Mouse (Mus musculus) brain, embryonic 14.5 days (tissue): ENCODE data around the gene Nrap.

Experiments
- CTCF ChIP-seq: fragments of 200-500 bp; IDR thresholded peaks from 2 replicates; pipeline ENCODE4 v1.5.1; 2012; ENCODE audit warnings: inconsistent platforms, mild to moderate bottlenecking, moderate library complexity, borderline replicate concordance; ENCODE audit not compliant: insufficient read depth, insufficient read length; ENCODE audit errors: extremely low read depth
- POLR2A ChIP-seq: fragments of 200-500 bp; IDR thresholded peaks from 2 replicates; pipeline ENCODE4 v1.6.1; 2012; ENCODE audit warnings: mild to moderate bottlenecking, inconsistent platforms, borderline replicate concordance; ENCODE audit not compliant: poor library complexity, insufficient read depth, insufficient read length, severe bottlenecking; ENCODE audit errors: extremely low read depth

GRCm38 (mm10) chr19:56378007-56378406 is 11.8 kb downstream of the Nrap start:
- TF ChIP-seq CTCF (no peak), POLR2A (no peak)
